Mouse (Mus musculus) right cerebral cortex, adult 2 months (tissue): ENCODE data around the gene Gm49387.

Experiments
- DNase-seq, 2 experiments: peaks; one replicate each; pipeline ENCODE4 v3.0.0; 2021 to 2022; ENCODE audit warnings: low spot score in 2 of 2

Gene Gm49387

DNA sequence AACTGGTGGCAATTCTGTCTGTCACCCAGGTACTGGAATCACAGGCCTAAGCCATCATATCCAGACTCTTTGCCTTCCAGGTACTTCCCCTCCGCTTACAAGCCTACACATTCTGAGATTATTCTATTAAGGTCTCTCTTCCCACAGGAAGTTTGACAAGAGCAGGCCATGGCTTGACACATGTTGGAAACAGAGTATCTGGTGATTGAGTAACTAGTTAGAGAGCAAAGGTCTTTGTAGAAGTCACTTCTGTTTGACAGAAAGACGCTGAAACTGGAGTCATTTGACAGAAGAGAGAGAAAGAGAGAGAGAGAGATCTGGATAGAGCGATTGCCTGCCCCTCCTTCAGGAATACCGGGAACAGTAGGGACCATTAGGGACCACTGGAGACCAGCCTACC lies 109.8 kb downstream of the Gm49387 start:
- DNase-seq = no peak

DNA sequence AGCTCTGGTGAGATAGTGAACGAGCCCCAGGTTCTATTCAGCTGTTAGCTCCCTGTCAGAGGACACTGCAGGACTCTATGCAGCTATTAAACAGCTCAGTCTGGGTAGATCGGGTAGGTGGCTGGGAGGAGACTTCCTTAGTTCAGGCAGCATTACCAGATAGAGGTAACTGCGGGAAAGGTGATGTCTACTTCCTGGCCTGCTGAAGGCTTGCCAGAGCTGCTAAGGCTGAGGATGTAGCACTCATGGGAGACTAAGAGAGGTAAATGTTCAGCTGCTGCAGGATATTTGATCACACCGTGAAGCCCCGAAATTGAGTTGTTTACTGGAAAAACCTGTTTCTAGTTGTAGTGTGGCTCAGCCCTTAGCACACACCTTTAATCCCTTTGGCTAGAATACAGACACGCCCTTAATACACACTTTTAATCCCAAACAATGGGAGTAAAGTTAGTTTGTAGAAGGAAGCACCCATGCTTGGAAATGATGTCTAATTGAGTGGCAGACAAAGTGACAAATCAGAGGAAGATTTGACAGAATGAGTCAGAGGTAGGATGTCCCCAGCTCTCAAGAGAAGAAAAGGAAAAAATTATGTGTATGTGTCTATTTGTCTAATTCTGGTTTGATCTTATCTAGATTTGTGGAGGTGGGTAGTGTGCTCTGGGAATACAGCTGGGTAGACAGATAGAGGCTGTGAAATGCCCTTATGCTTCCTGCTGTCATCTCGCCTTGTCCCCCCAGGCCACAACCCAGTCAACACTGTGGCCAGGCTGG lies 115.5 kb downstream of the Gm49387 start:
- no peak for DNase-seq

DNA sequence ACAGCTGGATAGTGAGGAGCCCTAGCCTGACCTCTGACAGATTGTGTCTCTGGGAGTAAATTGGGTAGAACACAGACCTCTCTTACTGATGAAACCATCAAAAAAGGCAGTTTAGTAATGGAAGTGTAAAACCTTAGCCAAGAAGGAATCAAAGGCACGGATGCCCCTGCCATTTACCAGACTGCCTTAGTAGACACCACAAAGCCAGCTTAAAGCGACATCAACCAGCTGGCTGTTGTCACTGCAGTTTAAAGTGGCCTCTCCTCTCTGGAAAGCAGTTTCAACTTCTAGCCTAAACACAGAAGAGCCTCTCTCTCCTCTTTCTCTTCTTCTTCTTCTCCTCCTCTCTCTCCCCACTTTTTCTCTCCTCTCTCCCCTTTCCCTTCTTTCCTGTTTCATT lies 119.4 kb downstream of the Gm49387 start:
- DNase-seq = no peak

DNA sequence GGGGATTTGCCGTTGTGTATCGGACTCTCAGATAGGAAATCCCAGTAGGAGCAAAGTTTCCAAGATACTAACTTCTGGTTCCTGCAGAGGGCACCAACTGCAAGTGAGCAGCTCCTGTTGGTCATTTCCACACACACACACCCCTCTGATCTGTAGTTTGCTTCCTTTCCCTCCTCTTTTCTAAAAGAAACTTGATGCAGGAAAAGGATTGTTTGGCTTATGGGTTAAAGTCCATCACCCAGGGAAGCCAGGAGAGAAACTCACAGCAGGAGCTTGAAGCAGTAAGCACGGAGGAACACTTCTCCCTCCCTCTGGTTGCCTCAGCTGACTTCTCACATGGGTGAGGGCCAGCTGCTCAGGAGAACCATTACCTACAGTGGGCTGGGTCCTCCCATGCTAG lies 121.5 kb downstream of the Gm49387 start:
- DNase-seq = peak in 1 of 2 experiments; percentile 14

GRCm38 (mm10) chr14:31515895-31516294 lies 124.8 kb downstream of the Gm49387 start:
- no peak for DNase-seq

GRCm38 (mm10) chr14:31510322-31510721 lies 130.4 kb downstream of the Gm49387 start:
- DNase-seq = no peak

- DNase-seq = no peak
Measured at GRCm38 (mm10) chr14:31509911-31510310, 130.8 kb downstream of the Gm49387 start.

GRCm38 (mm10) chr14:31506456-31506855 lies 134.2 kb downstream of the Gm49387 start:
- DNase-seq = no peak

- no peak for DNase-seq
Measured at GRCm38 (mm10) chr14:31503406-31503805, 137.3 kb downstream of the Gm49387 start.
